Mouse (Mus musculus): ENCODE measurements at regions not wholly inside any gene's neighbourhood (a gene's known extent, or its start where the extent isn't known, plus 50 kb on each side); places are given as distances from the start of the nearest gene placed in this dataset.

DNA sequence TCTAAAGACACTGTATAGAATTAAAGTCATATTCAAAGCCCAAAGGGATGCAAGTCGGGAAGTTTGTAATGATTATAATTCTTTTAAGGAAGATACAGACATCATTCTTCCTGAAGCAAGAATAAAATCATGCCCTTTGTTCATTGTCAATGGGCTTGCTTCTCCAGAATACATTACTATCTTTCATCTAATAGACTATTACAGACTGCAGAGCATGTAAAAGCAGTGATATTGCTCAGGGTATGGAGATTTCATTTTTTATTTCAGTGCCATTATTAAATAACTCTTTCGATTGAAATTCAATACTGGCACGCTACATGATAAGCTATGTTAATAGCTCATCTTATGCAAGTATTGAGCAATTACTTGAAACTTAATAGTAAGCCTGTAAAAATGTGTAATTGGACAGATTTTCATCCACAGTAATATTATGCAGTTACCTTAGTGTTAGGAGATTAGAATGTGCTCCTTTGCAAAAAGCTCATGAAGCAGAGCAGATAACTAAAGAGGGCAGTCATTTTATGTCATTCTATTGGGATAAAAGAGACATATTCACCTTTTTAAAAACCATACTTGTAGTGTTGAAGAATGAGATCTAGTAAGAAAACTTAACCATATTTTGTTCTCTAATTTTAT lies 706.5 kb upstream of the Nectin3 start:
- no peak for TF ChIP-seq CTCF (IDR thresholded peaks at IDR 0.05; ENCODE audit: low read depth)
- no peak for TF ChIP-seq EP300 (optimal IDR thresholded peaks at IDR 0.05)

Data from stomach, postnatal 0 days (tissue).